Mouse (Mus musculus): ENCODE data around the gene Appbp2.

The Appbp2 gene

DNA sequence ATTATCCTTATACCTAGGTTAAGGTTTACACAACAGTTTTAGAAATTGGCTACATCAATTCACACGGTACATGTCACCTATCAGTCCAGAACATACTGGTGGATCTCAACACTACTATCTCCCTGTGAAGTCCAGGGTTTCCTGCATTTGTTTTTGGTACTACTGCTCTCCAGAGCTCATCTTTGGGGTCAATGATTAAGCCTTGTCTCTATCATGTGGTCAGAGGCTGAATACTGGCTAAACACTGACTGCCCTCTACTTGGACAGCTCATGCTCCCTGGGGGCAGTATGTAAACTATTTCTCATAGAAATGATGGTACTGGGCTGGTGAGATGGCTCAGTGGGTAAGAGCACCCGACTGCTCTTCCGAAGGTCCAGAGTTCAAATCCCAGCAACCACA is 11.7 kb downstream of the Appbp2 start:
- WGBS, result 97% methylated on average over 3 of the region's 3 CpGs

- whole genome bisulfite sequencing, result 95% methylated on average over 6 of the region's 6 CpGs
Measured at GRCm38 (mm10) chr11:85222561-85222960, 12.4 kb downstream of the Appbp2 start.

DNA sequence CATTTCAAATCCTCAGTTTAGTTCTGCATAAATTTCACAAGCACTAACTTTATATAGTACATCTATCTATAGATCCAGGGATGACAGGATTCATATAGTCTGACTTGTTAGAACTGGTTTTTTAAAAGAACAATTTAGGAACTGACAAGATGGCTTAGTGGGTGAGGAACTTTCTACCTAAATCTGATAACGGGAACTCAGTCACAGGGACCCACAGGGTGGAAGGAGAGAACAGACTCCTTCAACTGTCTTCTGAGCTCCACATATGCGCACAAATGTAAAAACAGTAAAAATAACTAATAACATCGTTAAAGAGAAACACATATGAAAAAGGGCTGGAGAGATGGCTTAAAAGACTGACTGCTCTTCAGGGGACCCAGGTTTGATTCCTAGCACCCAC is 15.9 kb downstream of the Appbp2 start:
- WGBS, result 56% methylated on average over 3 of the region's 3 CpGs

DNA sequence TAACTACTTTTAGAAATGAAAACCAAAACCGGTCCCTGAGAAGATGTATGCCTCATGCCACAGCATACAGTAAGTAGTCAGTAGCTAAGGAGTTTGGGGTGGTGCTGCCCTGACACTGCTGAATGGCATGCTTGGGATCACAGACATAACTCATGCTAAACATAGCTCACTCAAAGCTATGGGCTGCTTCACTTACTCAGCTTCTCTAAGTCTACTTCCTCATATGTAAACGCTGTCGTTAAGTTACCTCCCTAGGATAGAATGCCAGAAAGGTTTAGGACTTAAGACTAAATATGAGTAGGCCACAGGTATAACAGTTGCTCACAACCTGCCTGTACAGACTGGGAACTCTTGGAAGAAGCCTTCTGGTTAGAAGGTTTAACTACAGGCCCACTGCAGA is 20.3 kb downstream of the Appbp2 start:
- 78% methylated on average over 3 of the region's 3 CpGs for WGBS

- WGBS, result 87% methylated on average over 2 of the region's 2 CpGs
Measured at GRCm38 (mm10) chr11:85213215-85213614, 21.7 kb downstream of the Appbp2 start.

DNA sequence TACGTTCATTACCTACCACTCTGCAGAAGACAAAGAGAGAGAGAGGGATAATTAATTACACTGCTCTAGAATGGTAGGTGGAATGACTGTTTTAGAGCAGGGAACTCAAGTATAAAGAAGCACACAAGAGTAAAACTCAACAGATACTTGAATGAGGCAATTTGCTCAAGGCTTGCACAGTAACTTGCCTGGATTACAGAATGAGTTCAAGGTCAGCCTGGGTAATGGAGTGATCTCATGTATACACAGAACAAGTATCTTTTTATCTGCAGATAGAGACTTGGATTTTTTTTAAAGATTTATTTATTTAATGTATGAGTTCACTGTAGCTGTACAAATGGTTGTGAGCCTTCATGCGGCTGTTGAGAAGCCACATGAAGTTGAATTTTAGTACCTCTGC is 23.8 kb downstream of the Appbp2 start:
- 90% methylated on average over 2 of the region's 2 CpGs for WGBS

DNA sequence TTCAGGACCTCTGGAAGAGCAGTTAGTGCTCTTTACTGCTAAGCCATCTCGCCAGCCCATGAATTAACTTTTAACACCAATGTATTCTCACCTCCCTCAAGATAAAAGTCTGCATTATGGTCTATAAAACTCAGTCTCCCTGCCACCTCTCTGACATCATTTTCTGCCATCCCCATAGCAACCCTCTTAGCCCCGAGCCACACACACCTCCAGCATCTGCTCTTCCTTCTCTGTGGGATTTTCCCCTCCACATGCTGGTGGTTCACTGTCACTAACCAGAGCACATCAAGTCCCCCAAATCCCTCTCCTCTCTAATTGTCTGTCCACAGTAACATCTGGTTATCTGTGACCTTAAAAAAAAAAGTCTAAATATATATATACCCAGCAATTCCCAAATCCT is 36.0 kb downstream of the Appbp2 start:
- 56% methylated on average over 2 of the region's 2 CpGs for WGBS

GRCm38 (mm10) chr11:85196046-85196445 is 38.9 kb downstream of the Appbp2 start:
- WGBS, result 78% methylated on average over 9 of the region's 9 CpGs

DNA sequence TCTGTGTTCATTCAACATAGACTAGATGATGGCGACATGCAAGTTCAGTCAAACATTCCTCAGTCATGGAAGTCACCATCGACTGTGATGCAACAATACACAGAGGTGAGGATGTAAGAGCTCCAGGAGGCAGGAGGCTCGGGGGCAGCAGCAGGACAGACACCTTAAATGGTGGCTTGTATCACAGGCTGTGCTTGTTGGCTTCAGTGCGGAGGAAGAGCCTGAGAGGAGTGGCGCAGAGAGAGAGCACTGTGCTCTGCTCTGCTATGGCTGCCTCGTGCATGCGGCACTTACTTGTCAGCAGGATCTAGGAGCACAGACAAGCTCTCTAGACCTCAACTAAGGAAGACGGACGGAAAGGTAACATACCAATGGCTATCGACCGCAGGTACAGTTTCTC is 40.7 kb downstream of the Appbp2 start:
- WGBS, result 94% methylated on average over 11 of the region's 11 CpGs

DNA sequence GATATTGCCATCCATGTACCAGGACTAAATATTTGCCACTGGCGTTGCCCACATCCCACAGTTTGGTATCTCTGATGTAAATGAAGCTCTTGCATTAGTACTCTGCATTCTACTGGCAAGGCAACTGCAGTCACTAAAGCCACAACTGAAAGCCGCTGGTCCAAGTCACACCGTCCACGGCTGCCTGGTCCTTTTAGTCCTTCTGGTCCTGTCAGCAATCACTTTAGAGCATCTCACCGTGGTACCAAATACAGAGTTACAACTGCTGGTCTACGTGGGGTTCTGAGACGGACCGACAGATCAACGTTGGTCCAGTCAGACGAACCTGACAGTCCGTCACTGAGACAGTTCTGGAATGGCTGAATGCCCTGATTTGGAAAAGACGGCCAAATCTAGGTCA is 44.2 kb downstream of the Appbp2 start:
- WGBS, result 88% methylated on average over 12 of the region's 12 CpGs

DNA sequence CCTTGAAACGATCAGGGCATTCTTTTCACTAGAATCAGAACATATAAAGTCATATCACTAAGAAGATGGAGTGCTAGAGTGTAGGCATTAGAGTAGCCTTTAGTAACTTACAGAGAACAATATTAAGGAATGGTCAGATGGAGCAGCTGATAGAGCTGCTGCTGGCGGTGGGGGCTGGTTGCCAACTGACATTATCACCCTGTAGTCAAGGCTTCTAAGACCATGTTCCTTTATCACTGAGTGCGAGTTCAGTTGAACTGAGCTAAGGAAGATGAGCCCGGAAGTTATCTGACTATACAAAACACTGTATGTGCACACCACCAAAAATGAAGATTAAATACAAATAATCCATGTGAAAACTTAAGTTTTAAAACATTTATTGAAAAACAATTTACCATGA is 45.8 kb downstream of the Appbp2 start:
- 92% methylated on average over 4 of the region's 4 CpGs for WGBS

- 82% methylated on average over 6 of the region's 6 CpGs for WGBS
Measured at GRCm38 (mm10) chr11:85184839-85185238, 50.1 kb downstream of the Appbp2 start.

DNA sequence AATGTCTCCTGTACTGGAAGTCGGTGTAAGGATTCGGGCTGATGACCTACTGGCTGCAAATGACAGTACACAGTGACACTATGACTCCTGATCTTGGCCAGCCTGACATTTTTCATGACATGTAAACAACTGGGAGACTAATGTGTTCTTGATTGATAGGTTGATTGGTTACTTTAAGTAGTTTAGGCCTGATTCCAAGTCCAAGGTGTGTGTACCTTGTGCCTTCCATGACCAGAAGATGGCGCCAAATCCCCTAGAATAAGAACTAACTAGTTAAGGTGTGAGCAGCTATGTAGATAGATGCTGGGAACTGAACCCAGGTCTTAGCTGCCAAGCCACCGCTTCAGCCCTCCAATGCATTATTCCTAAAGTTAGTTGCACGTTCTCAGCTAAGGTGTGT is 50.8 kb downstream of the Appbp2 start:
- WGBS, result 77% methylated on average over 5 of the region's 5 CpGs

DNA sequence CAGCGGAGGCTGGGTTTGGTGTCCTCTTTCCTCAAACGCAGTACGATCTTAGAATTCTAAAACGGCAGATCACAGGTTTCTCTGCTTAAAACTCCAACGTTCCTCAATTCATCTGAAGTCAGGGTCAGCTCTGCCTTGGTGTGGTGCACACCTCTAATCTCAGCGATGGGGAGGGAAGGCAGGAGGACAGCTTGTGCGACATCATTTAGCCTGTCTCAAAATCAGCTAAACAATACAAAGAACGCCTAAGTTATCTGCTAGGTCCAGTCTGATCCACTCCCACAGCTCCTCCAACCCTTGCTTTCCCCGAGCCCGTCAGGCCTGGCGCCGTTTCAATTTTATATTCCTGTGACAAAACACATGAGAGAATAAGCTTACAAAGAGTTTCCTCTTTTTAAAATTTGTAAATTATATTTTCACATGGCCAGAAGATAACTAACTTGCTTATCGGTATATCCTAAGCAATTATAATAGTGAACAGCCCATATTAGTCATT is 51.6 kb downstream of the Appbp2 start:
- 12% methylated on average over 13 of the region's 13 CpGs for WGBS

DNA sequence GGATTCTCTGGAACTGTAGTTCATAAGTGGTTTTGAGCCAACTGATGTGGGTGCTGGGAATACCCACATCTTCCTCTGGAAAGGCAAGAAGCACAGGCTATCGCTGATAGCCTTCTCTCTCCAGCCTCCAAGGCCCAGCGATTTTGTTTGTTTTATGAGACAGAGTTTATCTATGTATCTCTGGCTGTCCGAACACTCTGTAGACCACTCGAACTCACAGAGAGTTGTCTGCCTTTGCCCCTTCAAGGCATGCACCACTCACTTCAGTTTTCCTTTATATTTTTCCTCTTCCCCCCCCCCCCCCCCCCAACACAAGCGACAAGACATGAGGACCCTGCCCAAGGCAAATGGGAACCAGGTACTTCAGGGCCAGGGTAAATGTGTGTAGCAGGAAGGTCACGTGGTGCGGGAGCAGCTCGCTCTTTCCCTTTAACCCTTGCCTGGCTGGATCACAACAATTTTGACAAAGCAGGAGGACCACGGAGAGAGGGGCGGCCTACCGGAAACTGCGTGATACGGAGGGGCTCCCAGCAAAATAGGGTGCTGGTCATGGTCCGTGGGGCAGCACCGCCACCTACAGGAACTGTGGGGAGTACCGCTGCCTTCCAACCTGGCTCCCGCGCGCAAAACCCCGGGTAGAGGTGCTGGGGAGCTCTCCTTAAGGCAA is 52.2 kb downstream of the Appbp2 start:
- 6% methylated on average over 20 of the region's 20 CpGs for WGBS

DNA sequence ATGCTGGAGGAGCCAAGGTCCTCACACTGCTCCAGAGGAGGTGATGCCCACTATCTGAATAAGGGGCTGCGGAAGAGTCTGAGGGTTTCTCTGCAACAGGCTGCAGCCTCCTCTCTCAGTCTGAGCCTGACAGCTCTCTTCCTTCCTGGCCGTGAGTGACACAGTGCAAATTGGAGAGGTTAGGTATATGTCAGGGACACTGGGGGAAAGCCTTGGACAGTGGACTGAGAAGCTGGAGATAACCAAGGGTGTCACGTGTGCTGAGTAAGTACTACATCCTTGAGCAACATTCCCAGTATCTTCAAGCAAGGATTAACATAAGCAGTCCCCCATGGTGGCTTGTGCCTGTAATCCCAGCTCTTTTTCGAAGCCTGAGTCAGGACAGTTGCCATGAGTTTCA is 56.5 kb downstream of the Appbp2 start:
- 89% methylated on average over 4 of the region's 4 CpGs for WGBS

DNA sequence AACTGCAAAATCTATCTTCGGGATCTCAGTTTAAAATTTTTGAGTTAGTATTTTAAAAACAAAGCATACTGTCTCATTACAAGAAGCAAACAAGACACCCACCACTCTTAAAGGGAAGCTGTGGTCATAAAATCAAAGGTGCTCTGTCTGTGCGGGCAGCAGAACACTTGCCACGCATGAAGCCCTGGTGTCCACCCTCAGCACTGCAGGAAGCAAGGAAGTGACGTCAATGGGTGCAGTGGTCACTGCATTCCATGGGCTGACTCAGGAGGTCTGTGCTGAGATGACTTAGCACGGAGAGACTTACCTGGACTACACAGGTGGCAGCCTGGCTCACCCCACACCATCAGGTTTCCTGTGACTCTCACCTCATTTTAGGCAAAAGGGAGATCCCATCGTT is 57.2 kb downstream of the Appbp2 start:
- 82% methylated on average over 6 of the region's 6 CpGs for WGBS

GRCm38 (mm10) chr11:85175941-85176340 is 59.0 kb downstream of the Appbp2 start:
- 66% methylated on average over 3 of the region's 3 CpGs for WGBS

- 45% methylated on average over 2 of the region's 2 CpGs for WGBS
Measured at GRCm38 (mm10) chr11:85170833-85171232, 64.1 kb downstream of the Appbp2 start.

DNA sequence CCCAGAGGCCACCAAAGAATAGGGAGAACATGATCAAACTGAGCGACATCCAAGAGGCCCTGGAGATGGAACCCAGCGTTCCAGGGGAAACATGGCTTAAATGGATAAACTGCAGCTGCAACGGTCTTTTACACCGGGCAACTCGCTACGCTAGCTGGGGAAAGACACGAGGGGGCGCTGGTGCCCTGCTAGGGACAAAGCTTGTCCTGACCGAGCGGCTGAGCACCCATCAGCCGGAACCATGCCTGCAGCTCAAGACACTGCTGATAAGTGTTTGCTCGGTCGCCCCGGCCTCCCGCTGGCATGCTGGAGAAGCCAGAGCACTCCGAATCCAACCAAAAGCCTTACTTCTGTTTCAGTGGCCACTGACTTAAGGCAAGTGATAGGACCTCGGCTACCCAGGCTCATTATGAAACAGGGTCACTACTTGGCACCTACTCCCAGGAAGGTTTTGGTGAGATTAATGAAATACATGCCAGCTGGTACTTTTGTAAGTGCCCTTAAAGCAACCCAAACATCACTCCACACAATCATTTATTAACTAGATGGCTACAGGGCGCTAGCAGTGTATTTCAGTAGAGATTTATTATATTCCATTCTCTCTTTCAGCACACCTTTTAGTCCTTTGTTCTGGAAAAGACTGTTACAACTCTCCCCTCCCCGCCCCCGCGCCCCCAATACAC is 64.7 kb downstream of the Appbp2 start, which contains the start of gene 1700125H20Rik:
TSS of gene 1700125H20Rik (plus strand) at position 347 of the 683 bp plus-strand sequence.
- WGBS, result 14% methylated on average over 21 of the region's 21 CpGs

DNA sequence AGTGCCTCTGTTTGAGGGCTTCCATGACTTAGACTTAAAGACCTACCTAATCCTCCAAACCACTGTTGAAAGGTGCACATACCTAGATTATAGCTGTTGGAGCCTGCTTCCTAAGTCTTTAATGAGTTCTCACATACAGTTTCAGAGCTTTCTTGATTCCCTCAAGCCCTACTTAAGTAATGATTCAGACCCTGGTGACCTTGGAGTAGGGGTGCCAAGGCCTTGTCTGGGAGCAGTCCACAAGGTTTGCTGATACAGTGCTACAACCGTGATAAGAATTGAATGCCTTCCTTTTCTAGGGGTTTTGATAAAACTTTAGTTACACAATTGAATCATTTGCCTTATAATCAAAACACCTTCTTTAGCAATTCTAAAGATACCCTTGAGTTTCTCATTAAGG is 67.4 kb downstream of the Appbp2 start:
- WGBS, result 88% methylated on average over 1 of the region's 1 CpGs

- 94% methylated on average over 1 of the region's 1 CpGs for WGBS
Measured at GRCm38 (mm10) chr11:85163014-85163413, 71.9 kb downstream of the Appbp2 start.

- 81% methylated on average over 2 of the region's 2 CpGs for WGBS
Measured at GRCm38 (mm10) chr11:85157301-85157700, 77.6 kb downstream of the Appbp2 start.
